In genomic region chrY:90738841-90739530, GRCm38 (mm10) we compare ENCODE assay signal across 9 mouse cellular contexts. TPM values are rescaled to one million over a fixed set of nuclear protein-coding genes. Genes with fewer than 3 reads are reported as not detected.
DNase-seq lines count a peak whose midpoint lies in the region; ATAC-seq lines count a peak whose summit lies in the region.
"Not testable (repeated sequence)": the region's sequence is repeated elsewhere in the genome, so short reads cannot be mapped to it uniquely, and the experiment has no call there.
"Had no signal": no experiment of that assay in that cellular context is flagged by ENCODE, and none has a peak within 500 bp of the region (broad histone marks: within the 10 kb centered on the region; RNA-seq: fewer than 3 reads in every experiment).

No protein-coding gene starts in this region.

- not testable (repeated sequence) for H3K27ac ChIP-seq in embryonic facial prominence, embryonic 11.5 days (replicated peaks; ENCODE audit: low read depth, low read length); intestine, embryonic 14.5 days (ENCODE audit: low read depth); limb, embryonic 11.5 days (replicated peaks; ENCODE audit: low read depth, low read length); midbrain, embryonic 12.5 days (replicated peaks)

- H3K9ac ChIP-seq in embryonic facial prominence, embryonic 11.5 days (replicated peaks; ENCODE audit: low read length); intestine, embryonic 14.5 days (ENCODE audit: low read length); limb, embryonic 11.5 days (ENCODE audit: low read length); midbrain, embryonic 12.5 days (replicated peaks): not testable (repeated sequence)

- H3K4me2 ChIP-seq in embryonic facial prominence, embryonic 11.5 days (ENCODE audit: low read depth, low read length); intestine, embryonic 14.5 days (ENCODE audit: low read length); limb, embryonic 11.5 days (ENCODE audit: low read depth, severe bottlenecking); midbrain, embryonic 12.5 days (replicated peaks): not testable (repeated sequence)

- 76% methylated on average over 28 of the region's 28 CpGs for WGBS in embryonic facial prominence, embryonic 11.5 days
- 83% methylated on average over 28 of the region's 28 CpGs for WGBS in intestine, embryonic 14.5 days
- WGBS in limb, embryonic 11.5 days: 75% methylated on average over 28 of the region's 28 CpGs
- WGBS in midbrain, embryonic 12.5 days: 71% methylated on average over 28 of the region's 28 CpGs

- DNase-seq in 3T3-L1 (ENCODE audit: low read depth, low spot score): peak; percentile 75
- peak; percentile 45 for DNase-seq in adrenal gland, adult 8-10 months
- DNase-seq in embryonic facial prominence, embryonic 11.5 days (ENCODE audit: low spot score): peak; percentile 72
- DNase-seq in gastrocnemius, postnatal 36 days: peak; percentile 13 to 15
- peak; percentile 88 for DNase-seq in intestine, embryonic 14.5 days (ENCODE audit: low spot score)
- peak; percentile 83 for DNase-seq in limb, embryonic 11.5 days (ENCODE audit: low spot score)
- DNase-seq in spleen, postnatal 14 days (ENCODE audit: low spot score in 2 of 2): peak; percentile 49 to 58

- H3K4me3 ChIP-seq in embryonic facial prominence, embryonic 11.5 days (ENCODE audit: low read depth, low read length); intestine, embryonic 14.5 days (ENCODE audit: low read depth, low read length); limb, embryonic 11.5 days (ENCODE audit: low read depth, low read length); midbrain, embryonic 12.5 days: not testable (repeated sequence)

- ATAC-seq in embryonic facial prominence, embryonic 11.5 days (replicated peaks; ENCODE audit: insufficient number of reproducible peaks, low FRiP score, low TSS enrichment, low read depth): peak; percentile 12; the same call in 1 of the 2 replicates
- peak; percentile 51 for ATAC-seq in intestine, embryonic 14.5 days (replicated peaks; ENCODE audit: low FRiP score, low TSS enrichment, low read depth)
- peak; percentile 53 for ATAC-seq in limb, embryonic 11.5 days (ENCODE audit: insufficient number of reproducible peaks, low FRiP score, low TSS enrichment, low read depth)
- peak; percentile 13 for ATAC-seq in midbrain, embryonic 12.5 days (ENCODE audit: low FRiP score, low read depth)

- H3K27me3 ChIP-seq in embryonic facial prominence, embryonic 11.5 days (ENCODE audit: control insufficient read depth, insufficient read depth, low read length); intestine, embryonic 14.5 days (replicated peaks; ENCODE audit: control insufficient read depth, insufficient read depth, low read length); limb, embryonic 11.5 days (ENCODE audit: control insufficient read depth, insufficient read depth, low read length); midbrain, embryonic 12.5 days: not testable (repeated sequence)

- H3K9me3 ChIP-seq in embryonic facial prominence, embryonic 11.5 days (replicated peaks; ENCODE audit: control insufficient read depth, low read length): peaks cover 38% of the 10 kb centered on the region
- peaks cover 66% of the 10 kb centered on the region for H3K9me3 ChIP-seq in intestine, embryonic 14.5 days (ENCODE audit: control insufficient read depth, low read length)
- H3K9me3 ChIP-seq in limb, embryonic 11.5 days (ENCODE audit: control insufficient read depth, low read length): peaks cover 42% of the 10 kb centered on the region
- H3K9me3 ChIP-seq in midbrain, embryonic 12.5 days: peaks cover 40% of the 10 kb centered on the region

- intact Hi-C loops in gastrocnemius, postnatal 36 days (cut with DNase I): not testable (repeated sequence)

- H3K36me3 ChIP-seq in embryonic facial prominence, embryonic 11.5 days (replicated peaks; ENCODE audit: control insufficient read depth, insufficient read depth, low read depth, low read length): peaks cover 34% of the 10 kb centered on the region
- H3K36me3 ChIP-seq in intestine, embryonic 14.5 days (ENCODE audit: control insufficient read depth, insufficient read depth, low read length): peaks cover 54% of the 10 kb centered on the region
- H3K36me3 ChIP-seq in limb, embryonic 11.5 days (ENCODE audit: control insufficient read depth, insufficient read depth, low read length): peaks cover 38% of the 10 kb centered on the region
- H3K36me3 ChIP-seq in midbrain, embryonic 12.5 days: peaks cover 40% of the 10 kb centered on the region

- not testable (repeated sequence) for H3K4me1 ChIP-seq in embryonic facial prominence, embryonic 11.5 days (ENCODE audit: control insufficient read depth, insufficient read depth, low read length); intestine, embryonic 14.5 days (replicated peaks; ENCODE audit: control insufficient read depth, insufficient read depth, low read length); limb, embryonic 11.5 days (ENCODE audit: control insufficient read depth, insufficient read depth, low read length); midbrain, embryonic 12.5 days

RNA-seq across cellular contexts. Expression of gene Gm21860, which starts 15.6 kb away (rescaled TPM):
- total RNA-seq in adrenal gland, adult 8-10 months (2022): not detected
- not detected in 2 replicates for polyA plus RNA-seq in embryonic facial prominence, embryonic 11.5 days (2014; fragmentation: Nextera tagmentation; extraction: Ambion mirVana)
- not detected for total RNA-seq in gastrocnemius, postnatal 36 days (2021)
- not detected in 2 replicates for polyA plus RNA-seq in intestine, embryonic 14.5 days (2014; fragmentation: Nextera tagmentation; extraction: Ambion mirVana)
- polyA plus RNA-seq in limb, embryonic 11.5 days (2014; fragmentation: Nextera tagmentation; extraction: Ambion mirVana): not detected in 2 replicates
- polyA plus RNA-seq in midbrain, embryonic 12.5 days (2016; fragmentation: Nextera tagmentation; extraction: Ambion mirVana): not detected in 2 replicates
- polyA plus RNA-seq: gonadal fat pad, adult 2 months had no signal

RNA-seq across cellular contexts. Expression of gene Gm47283, which starts 45.6 kb away (rescaled TPM):
- total RNA-seq in adrenal gland, adult 8-10 months (2022): not detected
- not detected in 2 replicates for polyA plus RNA-seq in embryonic facial prominence, embryonic 11.5 days (2014; fragmentation: Nextera tagmentation; extraction: Ambion mirVana)
- not detected for total RNA-seq in gastrocnemius, postnatal 36 days (2021)
- not detected in 2 replicates for polyA plus RNA-seq in intestine, embryonic 14.5 days (2014; fragmentation: Nextera tagmentation; extraction: Ambion mirVana)
- not detected in 2 replicates for polyA plus RNA-seq in limb, embryonic 11.5 days (2014; fragmentation: Nextera tagmentation; extraction: Ambion mirVana)
- polyA plus RNA-seq in midbrain, embryonic 12.5 days (2016; fragmentation: Nextera tagmentation; extraction: Ambion mirVana): not detected in 2 replicates
- polyA plus RNA-seq: gonadal fat pad, adult 2 months had no signal

Comparison
In these comparisons a context has a peak if more than half of its experiments do, and no peak if none do; other contexts are left out.
1. DNase-seq: peak in every context shown above with its lines; median percentile 88 in intestine, embryonic 14.5 days; 83 in limb, embryonic 11.5 days; 75 in 3T3-L1; 72 in embryonic facial prominence, embryonic 11.5 days; 54 in spleen, postnatal 14 days; 45 in adrenal gland, adult 8-10 months; 14 in gastrocnemius, postnatal 36 days.